11 mouse cellular contexts compared by ENCODE assay signal in the genomic region with DNA sequence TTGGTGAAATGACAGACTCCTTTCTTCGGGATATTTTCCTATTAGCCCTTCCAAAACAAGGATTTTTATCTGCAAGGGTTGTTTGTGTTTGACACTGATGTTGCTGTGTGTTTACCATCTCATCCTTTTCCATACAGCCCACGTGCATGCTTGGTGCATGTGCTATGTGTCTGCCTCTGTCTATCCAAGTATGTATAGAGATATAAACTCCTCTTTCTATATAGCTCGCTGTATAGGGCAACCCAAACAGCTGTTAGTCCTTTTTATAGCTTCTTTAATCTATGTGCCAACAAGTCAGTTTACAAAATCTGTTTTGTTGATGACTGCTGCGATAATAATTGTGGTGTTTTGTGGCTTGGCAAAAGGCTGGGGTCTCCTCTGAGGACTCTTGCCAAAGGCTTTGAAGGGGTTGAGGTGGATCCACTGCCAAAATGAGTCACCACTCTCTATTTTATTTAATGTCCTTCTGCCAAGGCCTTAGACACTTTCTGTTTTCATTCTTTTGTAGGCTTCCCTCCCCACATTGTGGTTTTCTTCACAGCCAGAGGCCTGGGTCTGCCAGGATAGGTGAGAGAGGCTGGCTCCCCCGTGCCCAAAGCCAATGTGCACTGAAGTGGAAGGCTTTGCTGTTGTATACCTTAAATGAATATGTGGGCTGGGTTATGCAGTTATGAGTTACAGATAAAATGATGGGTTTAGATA.
A peak's percentile ranks its signal among the peaks of the same experiment; 100 is the strongest.
DNase-seq lines count a peak whose midpoint lies in the region; ATAC-seq and TF ChIP-seq lines count a peak whose summit lies in the region.
"Had no signal": no experiment of that assay in that cellular context is flagged by ENCODE, and none has a peak within 500 bp of the region (broad histone marks: within the 10 kb centered on the region; RNA-seq: fewer than 3 reads in every experiment).

No protein-coding gene starts in this region.

- H3K36me3 ChIP-seq in lung, embryonic 14.5 days (ENCODE audit: insufficient read depth) = no peaks in the 10 kb centered on the region

- intact Hi-C loops in heart, postnatal 36 days (cut with DNase I) = no loop called here

- H3K4me3 ChIP-seq in lung, embryonic 14.5 days (ENCODE audit: low read depth, low read length) = no peak overlapping the region

- DNase-seq in adrenal gland, adult 8-10 months = peak; percentile 48
- no peak for DNase-seq in adrenal gland, postnatal 10 days
- peak; percentile 75 for DNase-seq in lung, embryonic 14.5 days
- no peak for DNase-seq in lung, postnatal 14 days
- DNase-seq in fibroblast of lung, adult 2 months (ENCODE audit: low read depth) = peak; percentile 68
- DNase-seq in heart, postnatal 36 days = no peak
- no peak for DNase-seq in T-cell, adult 2 months (ENCODE audit: low spot score)
- DNase-seq: gastrocnemius, postnatal 14 days had no signal

- H3K4me1 ChIP-seq in lung, embryonic 14.5 days (ENCODE audit: insufficient read depth) = peaks cover 30% of the 10 kb centered on the region

- H3K9me3 ChIP-seq in lung, embryonic 14.5 days (ENCODE audit: low read depth, low read length) = no peaks in the 10 kb centered on the region

- no peak for TF ChIP-seq CTCF in lung, embryonic 14.5 days (IDR thresholded peaks at IDR 0.05; ENCODE audit: low read depth)

- 45% methylated on average over 5 of the region's 5 CpGs for WGBS in lung, embryonic 14.5 days

- peak overlapping the region; percentile 59; the same call in 1 of the 2 replicates for H3K27ac ChIP-seq in lung, embryonic 14.5 days (ENCODE audit: low read depth)
- H3K27ac ChIP-seq: kidney, postnatal 0 days had no signal

- no peak overlapping the region for H3K9ac ChIP-seq in lung, embryonic 14.5 days

- peak; percentile 70 for ATAC-seq in lung, embryonic 14.5 days (ENCODE audit: insufficient read depth)
- ATAC-seq in megakaryocyte progenitor cell, adult 5-6 weeks (replicated peaks; ENCODE audit: poor library complexity) = 0 out of 2 replicates have a peak, but pooled peaks have one; percentile 6

- no peaks in the 10 kb centered on the region for H3K27me3 ChIP-seq in lung, embryonic 14.5 days (ENCODE audit: insufficient read depth, low read length)

- no peak overlapping the region; the same call in 1 of the 2 replicates for H3K4me2 ChIP-seq in lung, embryonic 14.5 days
- H3K4me2 ChIP-seq: liver, embryonic 11.5 days had no signal

Comparison
In these comparisons a context has a peak if more than half of its experiments do, and no peak if none do; other contexts are left out.
1. DNase-seq: peak in adrenal gland, adult 8-10 months (single experiment), lung, embryonic 14.5 days (single experiment) and fibroblast of lung, adult 2 months (single experiment); none in adrenal gland, postnatal 10 days (single experiment), lung, postnatal 14 days (single experiment), heart, postnatal 36 days (0 of 2) and T-cell, adult 2 months (single experiment).